Mouse (Mus musculus): Measurements from ENCODE around the gene Abcf3. TPM values are rescaled to one million over a fixed set of nuclear protein-coding genes. Genes with fewer than 3 reads are reported as not detected.

Abcf3 gene
- total and polyA plus RNA-seq, 3 experiments: 27.6 to 106 (median 84.6) TPM

Small RNA genes lying within 50 kb of the gene (microRNA-seq; reads per million reads assigned to microRNA genes)
- 4.2 to 7.4 reads per million in 2 experiments for gene Mir1224

Other genes starting within 250 kb of the Abcf3 start
- 100 to 1,000 TPM; 116 to 121 TPM for gene Parl, start 246.2 kb upstream of the Abcf3 start, total RNA-seq (2021)
- 24.3 and 34.2 TPM in 2 replicates for gene Parl, start 246.2 kb upstream of the Abcf3 start, polyA plus RNA-seq (2012; rRNA removed)
- gene Cyp2ab1, start 223.2 kb upstream of the Abcf3 start, total RNA-seq (2021): under 1 TPM; 0.28 to 0.37 TPM
- gene Cyp2ab1, start 223.2 kb upstream of the Abcf3 start, polyA plus RNA-seq (2012; rRNA removed): 0.42 and 0.66 TPM in 2 replicates
- gene Abcc5, start 122.2 kb upstream of the Abcf3 start, total RNA-seq (2021): 10 to 100 TPM; 62.3 to 66.4 TPM
- 51.2 and 52.3 TPM in 2 replicates for gene Abcc5, start 122.2 kb upstream of the Abcf3 start, polyA plus RNA-seq (2012; rRNA removed)
- 10 to 100 TPM; 50.2 to 67.1 TPM for gene Eif2b5, start 49.8 kb upstream of the Abcf3 start, total RNA-seq (2021)
- 18.4 and 20.7 TPM in 2 replicates for gene Eif2b5, start 49.8 kb upstream of the Abcf3 start, polyA plus RNA-seq (2012; rRNA removed)
- 10 to 100 TPM; 32.3 to 45.5 TPM for gene Dvl3, start 31.6 kb upstream of the Abcf3 start, total RNA-seq (2021)
- 43.7 and 52.2 TPM in 2 replicates for gene Dvl3, start 31.6 kb upstream of the Abcf3 start, polyA plus RNA-seq (2012; rRNA removed)
- gene Ap2m1, start 13.1 kb upstream of the Abcf3 start, total RNA-seq (2021): 100 to 1,000 TPM; 276 to 366 TPM
- 282 and 345 TPM in 2 replicates for gene Ap2m1, start 13.1 kb upstream of the Abcf3 start, polyA plus RNA-seq (2012; rRNA removed)
- 1 to 10 TPM; 1.3 to 1.4 TPM for gene Vwa5b2, start 40.9 kb downstream of the Abcf3 start, total RNA-seq (2021)
- gene Vwa5b2, start 40.9 kb downstream of the Abcf3 start, polyA plus RNA-seq (2012; rRNA removed): 3.7 and 5.9 TPM in 2 replicates
- 1 to 10 TPM; 9.2 to 9.5 TPM for gene Eef1akmt4, start 63.0 kb downstream of the Abcf3 start, total RNA-seq (2021)
- 9.2 and 10.4 TPM in 2 replicates for gene Eef1akmt4, start 63.0 kb downstream of the Abcf3 start, polyA plus RNA-seq (2012; rRNA removed)
- gene Gm49333, start 63.0 kb downstream of the Abcf3 start, total RNA-seq (2021): not detected
- gene Gm49333, start 63.0 kb downstream of the Abcf3 start, polyA plus RNA-seq (2012; rRNA removed): not detected in 2 replicates
- 10 to 100 TPM; 28.9 to 37.1 TPM for gene Alg3, start 63.2 kb downstream of the Abcf3 start, total RNA-seq (2021)
- gene Alg3, start 63.2 kb downstream of the Abcf3 start, polyA plus RNA-seq (2012; rRNA removed): 32.3 and 47.0 TPM in 2 replicates
- 10 to 100 TPM; 36.8 to 56.4 TPM for gene Camk2n2, start 72.7 kb downstream of the Abcf3 start, total RNA-seq (2021)
- gene Camk2n2, start 72.7 kb downstream of the Abcf3 start, polyA plus RNA-seq (2012; rRNA removed): 33.3 and 42.3 TPM in 2 replicates
- gene Ece2, start 81.3 kb downstream of the Abcf3 start, total RNA-seq (2021): 10 to 100 TPM in 1 of 2 experiments, 1 to 10 TPM in 1; 9.3 to 18.8 TPM
- gene Ece2, start 81.3 kb downstream of the Abcf3 start, polyA plus RNA-seq (2012; rRNA removed): 2.3 and 5.0 TPM in 2 replicates
- 100 to 1,000 TPM; 215 to 285 TPM for gene Psmd2, start 103.1 kb downstream of the Abcf3 start, total RNA-seq (2021)
- gene Psmd2, start 103.1 kb downstream of the Abcf3 start, polyA plus RNA-seq (2012; rRNA removed): 38.1 and 43.8 TPM in 2 replicates
- gene Eif4g1, start 119.7 kb downstream of the Abcf3 start, total RNA-seq (2021): 100 to 1,000 TPM; 368 to 454 TPM
- gene Eif4g1, start 119.7 kb downstream of the Abcf3 start, polyA plus RNA-seq (2012; rRNA removed): 486 and 565 TPM in 2 replicates
- gene Fam131a, start 144.7 kb downstream of the Abcf3 start, total RNA-seq (2021): 10 to 100 TPM; 10.3 to 13.3 TPM
- 24.9 and 29.4 TPM in 2 replicates for gene Fam131a, start 144.7 kb downstream of the Abcf3 start, polyA plus RNA-seq (2012; rRNA removed)
- gene Polr2h, start 169.1 kb downstream of the Abcf3 start, total RNA-seq (2021): 10 to 100 TPM; 31.2 to 45.2 TPM
- gene Polr2h, start 169.1 kb downstream of the Abcf3 start, polyA plus RNA-seq (2012; rRNA removed): 9.3 and 9.5 TPM in 2 replicates
- 10 to 100 TPM; 24.5 to 60.5 TPM for gene Clcn2, start 169.2 kb downstream of the Abcf3 start, total RNA-seq (2021)
- 198 and 282 TPM in 2 replicates for gene Clcn2, start 169.2 kb downstream of the Abcf3 start, polyA plus RNA-seq (2012; rRNA removed)
- 10 to 100 TPM in 1 of 2 experiments, 1 to 10 TPM in 1; 9.1 to 19.3 TPM for gene Chrd, start 184.6 kb downstream of the Abcf3 start, total RNA-seq (2021)
- 41.4 and 43.5 TPM in 2 replicates for gene Chrd, start 184.6 kb downstream of the Abcf3 start, polyA plus RNA-seq (2012; rRNA removed)
- 1 to 10 TPM; 1.2 to 6.4 TPM for gene Thpo, start 185.9 kb downstream of the Abcf3 start, total RNA-seq (2021)
- 9.7 and 15.3 TPM in 2 replicates for gene Thpo, start 185.9 kb downstream of the Abcf3 start, polyA plus RNA-seq (2012; rRNA removed)

All from adrenal gland, adult 2 months (tissue).